Mouse (Mus musculus): ENCODE measurements at regions not wholly inside any gene's neighbourhood (a gene's known extent, or its start where the extent isn't known, plus 50 kb on each side); places are given as distances from the start of the nearest gene placed in this dataset.
"Not testable (repeated sequence)": the region's sequence is repeated elsewhere in the genome, so short reads cannot be mapped to it uniquely, and the experiment has no call there.

- not testable (repeated sequence) for H3K27ac ChIP-seq (replicated peaks; ENCODE audit: low read depth, low read length); H3K27me3 ChIP-seq (replicated peaks; ENCODE audit: control insufficient read depth, insufficient read depth, low read length); H3K4me1 ChIP-seq (ENCODE audit: control insufficient read depth, insufficient read depth, low read length); DNase-seq (ENCODE audit: low spot score); H3K4me3 ChIP-seq (ENCODE audit: low read depth, low read length); H3K9ac ChIP-seq (ENCODE audit: low read depth, low read length); H3K9me3 ChIP-seq (ENCODE audit: control insufficient read depth, low read length); ATAC-seq (ENCODE audit: low read depth); H3K4me2 ChIP-seq (ENCODE audit: low read depth, low read length); H3K36me3 ChIP-seq (ENCODE audit: control insufficient read depth, insufficient read depth, low read length)
- 88% methylated on average over 10 of the region's 11 CpGs for WGBS
Observed at GRCm38 (mm10) chr5:3141841-3142240, 199.4 kb upstream of the Cdk6 start.

DNA sequence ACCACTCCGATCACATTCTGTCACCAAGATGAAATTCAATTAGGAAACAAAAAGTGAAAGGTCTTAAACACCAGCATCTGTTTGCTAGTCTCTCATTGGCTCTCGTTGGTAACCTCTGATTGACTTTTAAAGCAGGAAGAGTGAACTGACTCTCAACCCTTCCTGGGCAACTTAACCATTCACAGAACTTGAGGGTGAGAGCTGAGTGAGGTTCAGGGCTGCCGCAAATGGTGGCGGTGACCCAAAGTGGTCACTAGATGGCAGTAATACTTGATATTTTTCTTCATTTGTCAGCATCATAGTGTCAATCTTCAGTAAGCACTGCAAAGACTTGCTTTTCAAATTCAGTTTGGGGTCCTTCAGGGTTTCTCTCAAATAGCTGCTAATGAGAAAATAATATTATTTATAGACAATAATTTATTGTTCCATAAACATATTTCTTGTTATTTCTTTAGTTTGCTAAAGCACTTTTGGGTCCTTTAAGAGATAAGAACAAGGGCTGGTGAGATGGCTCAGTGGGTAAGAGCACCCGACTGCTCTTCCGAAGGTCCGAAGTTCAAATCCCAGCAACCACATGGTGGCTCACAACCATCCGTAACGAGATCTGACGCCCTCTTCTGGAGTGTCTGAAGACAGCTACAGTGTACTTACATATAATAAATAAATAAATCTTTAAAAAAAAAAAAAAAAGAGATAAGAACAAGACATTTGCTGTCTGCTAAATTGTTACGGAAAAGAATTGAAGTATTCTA, 194.6 kb upstream of the Cdk6 start:
- H3K36me3 ChIP-seq (ENCODE audit: control insufficient read depth, insufficient read depth, low read length); H3K27me3 ChIP-seq (replicated peaks; ENCODE audit: control insufficient read depth, insufficient read depth, low read length); H3K27ac ChIP-seq (replicated peaks; ENCODE audit: low read depth, low read length); H3K4me1 ChIP-seq (ENCODE audit: control insufficient read depth, insufficient read depth, low read length); H3K4me2 ChIP-seq (ENCODE audit: low read depth, low read length); H3K9me3 ChIP-seq (ENCODE audit: control insufficient read depth, low read length); H3K9ac ChIP-seq (ENCODE audit: low read depth, low read length); ATAC-seq (ENCODE audit: low read depth); H3K4me3 ChIP-seq (ENCODE audit: low read depth, low read length): not testable (repeated sequence)
- 40% methylated on average over 8 of the region's 11 CpGs for WGBS
- DNase-seq (ENCODE audit: low spot score), result peak; percentile 13

GRCm38 (mm10) chr5:3149886-3150285, 191.4 kb upstream of the Cdk6 start:
- H3K36me3 ChIP-seq (ENCODE audit: control insufficient read depth, insufficient read depth, low read length); H3K4me3 ChIP-seq (ENCODE audit: low read depth, low read length); H3K27ac ChIP-seq (replicated peaks; ENCODE audit: low read depth, low read length); H3K9ac ChIP-seq (ENCODE audit: low read depth, low read length); DNase-seq (ENCODE audit: low spot score); H3K27me3 ChIP-seq (replicated peaks; ENCODE audit: control insufficient read depth, insufficient read depth, low read length); ATAC-seq (ENCODE audit: low read depth); H3K4me2 ChIP-seq (ENCODE audit: low read depth, low read length); H3K4me1 ChIP-seq (ENCODE audit: control insufficient read depth, insufficient read depth, low read length); H3K9me3 ChIP-seq (ENCODE audit: control insufficient read depth, low read length): not testable (repeated sequence)
- 57% methylated on average over 5 of the region's 5 CpGs for WGBS

DNA sequence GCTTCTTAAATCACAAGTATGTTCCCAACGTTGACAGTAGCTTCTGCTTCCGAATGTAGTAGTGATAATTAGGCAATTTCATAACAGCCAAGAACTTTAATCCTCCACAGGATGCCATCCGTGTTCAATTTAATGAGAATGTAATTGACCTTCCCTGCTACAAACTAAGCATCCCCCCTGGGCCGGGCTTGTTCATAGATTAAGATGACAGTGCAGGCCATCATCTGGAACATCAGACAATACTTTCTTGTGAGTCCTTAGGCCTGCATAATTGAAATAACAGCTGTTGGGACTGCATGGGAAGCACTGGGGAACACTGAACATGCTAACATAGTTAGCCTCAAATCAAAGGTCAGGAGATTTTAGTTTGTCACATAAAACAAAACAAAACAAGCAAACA, 190.5 kb upstream of the Cdk6 start:
- H3K4me1 ChIP-seq (ENCODE audit: control insufficient read depth, insufficient read depth, low read length); H3K9ac ChIP-seq (ENCODE audit: low read depth, low read length); H3K9me3 ChIP-seq (ENCODE audit: control insufficient read depth, low read length); H3K4me3 ChIP-seq (ENCODE audit: low read depth, low read length); DNase-seq (ENCODE audit: low spot score); H3K4me2 ChIP-seq (ENCODE audit: low read depth, low read length); ATAC-seq (ENCODE audit: low read depth); H3K27ac ChIP-seq (replicated peaks; ENCODE audit: low read depth, low read length); H3K36me3 ChIP-seq (ENCODE audit: control insufficient read depth, insufficient read depth, low read length); H3K27me3 ChIP-seq (replicated peaks; ENCODE audit: control insufficient read depth, insufficient read depth, low read length): not testable (repeated sequence)
- 47% methylated on average over 4 of the region's 4 CpGs for WGBS

DNA sequence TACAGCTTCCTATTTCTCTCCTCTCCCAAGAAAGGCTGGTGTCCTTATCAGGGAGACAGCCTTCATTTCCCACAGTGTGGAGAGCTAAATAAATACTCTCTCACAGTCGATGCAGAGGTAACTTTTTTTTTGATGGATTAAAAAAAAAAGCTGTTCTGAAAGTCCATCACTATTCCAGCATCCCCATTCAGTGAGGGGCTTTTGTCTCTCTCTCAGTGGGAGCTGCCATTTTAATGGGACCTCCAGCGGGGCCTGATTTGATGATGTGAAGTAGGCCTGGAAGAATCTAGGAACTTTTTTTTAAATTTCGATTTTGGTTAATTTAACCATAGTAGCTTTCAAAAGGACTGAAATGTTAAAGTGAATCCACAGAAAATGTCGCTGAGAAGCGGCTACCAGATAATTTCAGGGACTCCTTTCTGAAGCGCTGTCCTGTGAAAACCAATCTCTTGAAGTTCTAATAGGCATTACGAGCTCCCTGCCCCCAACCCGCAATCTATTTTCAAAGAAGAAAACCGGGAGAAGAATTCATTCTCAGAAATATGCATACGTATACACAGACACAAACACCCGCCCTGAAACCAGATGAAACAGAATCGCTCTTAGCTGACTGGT, 189.6 kb upstream of the Cdk6 start:
- H3K9ac ChIP-seq (ENCODE audit: low read depth, low read length), result peak overlapping the region; percentile 38; the same call in 1 of the 2 replicates
- H3K9me3 ChIP-seq (ENCODE audit: control insufficient read depth, low read length); ATAC-seq (ENCODE audit: low read depth); H3K4me1 ChIP-seq (ENCODE audit: control insufficient read depth, insufficient read depth, low read length); H3K36me3 ChIP-seq (ENCODE audit: control insufficient read depth, insufficient read depth, low read length); H3K27me3 ChIP-seq (replicated peaks; ENCODE audit: control insufficient read depth, insufficient read depth, low read length); H3K27ac ChIP-seq (replicated peaks; ENCODE audit: low read depth, low read length); DNase-seq (ENCODE audit: low spot score): not testable (repeated sequence)
- 6% methylated on average over 12 of the region's 12 CpGs for WGBS
- H3K4me2 ChIP-seq (ENCODE audit: low read depth, low read length), result peak overlapping the region; percentile 61
- H3K4me3 ChIP-seq (ENCODE audit: low read depth, low read length), result peak overlapping the region; percentile 25

GRCm38 (mm10) chr5:3152149-3152865, 189.0 kb upstream of the Cdk6 start:
- H3K9ac ChIP-seq (ENCODE audit: low read depth, low read length), result peak overlapping the region; percentile 38
- ATAC-seq (ENCODE audit: low read depth), result peak; percentile 90

GRCm38 (mm10) chr5:3165511-3165910, 175.8 kb upstream of the Cdk6 start:
- not testable (repeated sequence) for H3K4me3 ChIP-seq (ENCODE audit: low read depth, low read length); H3K27ac ChIP-seq (replicated peaks; ENCODE audit: low read depth, low read length); H3K27me3 ChIP-seq (replicated peaks; ENCODE audit: control insufficient read depth, insufficient read depth, low read length); H3K9me3 ChIP-seq (ENCODE audit: control insufficient read depth, low read length); H3K4me1 ChIP-seq (ENCODE audit: control insufficient read depth, insufficient read depth, low read length); H3K4me2 ChIP-seq (ENCODE audit: low read depth, low read length); ATAC-seq (ENCODE audit: low read depth); DNase-seq (ENCODE audit: low spot score); H3K36me3 ChIP-seq (ENCODE audit: control insufficient read depth, insufficient read depth, low read length); H3K9ac ChIP-seq (ENCODE audit: low read depth, low read length)
- 38% methylated on average over 2 of the region's 2 CpGs for WGBS

More at GRCm38 (mm10) chr5:3152149-3152865, 189.0 kb upstream of the Cdk6 start:
- H3K4me1 ChIP-seq (ENCODE audit: control insufficient read depth, insufficient read depth, low read length); H3K27ac ChIP-seq (replicated peaks; ENCODE audit: low read depth, low read length); H3K9me3 ChIP-seq (ENCODE audit: control insufficient read depth, low read length); H3K36me3 ChIP-seq (ENCODE audit: control insufficient read depth, insufficient read depth, low read length); H3K27me3 ChIP-seq (replicated peaks; ENCODE audit: control insufficient read depth, insufficient read depth, low read length): not testable (repeated sequence)
- peak overlapping the region; percentile 25 for H3K4me3 ChIP-seq (ENCODE audit: low read depth, low read length)
- WGBS, result 27% methylated on average over 24 of the region's 26 CpGs
- H3K4me2 ChIP-seq (ENCODE audit: low read depth, low read length), result peak overlapping the region; percentile 61
- peak; percentile 73 for DNase-seq (ENCODE audit: low spot score)

DNA sequence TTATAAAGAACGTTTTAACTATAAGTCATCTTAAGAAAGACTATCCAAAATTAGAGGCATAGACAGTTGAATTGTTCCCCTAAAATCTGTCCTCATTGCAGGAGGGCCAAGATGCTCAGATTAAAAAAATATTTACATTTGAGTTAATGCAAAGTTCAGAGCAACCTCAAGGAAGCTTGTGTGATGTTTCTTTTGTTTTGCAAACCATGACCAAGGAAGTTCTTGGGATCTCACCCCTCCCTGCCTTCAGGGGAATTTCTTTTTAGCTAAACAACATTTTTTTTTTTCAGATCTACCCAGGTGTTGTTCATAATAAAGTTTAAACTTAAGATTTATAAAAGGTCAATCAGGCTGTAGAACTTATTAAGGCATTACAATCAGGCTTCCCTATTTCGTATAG, 174.8 kb upstream of the Cdk6 start:
- 68% methylated on average over 2 of the region's 2 CpGs for WGBS
- H3K36me3 ChIP-seq (ENCODE audit: control insufficient read depth, insufficient read depth, low read length); H3K27me3 ChIP-seq (replicated peaks; ENCODE audit: control insufficient read depth, insufficient read depth, low read length); H3K9me3 ChIP-seq (ENCODE audit: control insufficient read depth, low read length); H3K9ac ChIP-seq (ENCODE audit: low read depth, low read length); DNase-seq (ENCODE audit: low spot score); ATAC-seq (ENCODE audit: low read depth); H3K4me1 ChIP-seq (ENCODE audit: control insufficient read depth, insufficient read depth, low read length); H3K4me2 ChIP-seq (ENCODE audit: low read depth, low read length); H3K4me3 ChIP-seq (ENCODE audit: low read depth, low read length); H3K27ac ChIP-seq (replicated peaks; ENCODE audit: low read depth, low read length): not testable (repeated sequence)

Measured in embryonic facial prominence, embryonic 14.5 days (tissue).